Mouse (Mus musculus) ZHBTc4 (cell line): ENCODE results near the gene Ubc.

Source experiments
- DNase-seq: peaks from one replicate; pipeline ENCODE4 v3.0.0-alpha.2; 2011; ENCODE audit warnings: low read depth, low spot score

Gene Ubc

DNA sequence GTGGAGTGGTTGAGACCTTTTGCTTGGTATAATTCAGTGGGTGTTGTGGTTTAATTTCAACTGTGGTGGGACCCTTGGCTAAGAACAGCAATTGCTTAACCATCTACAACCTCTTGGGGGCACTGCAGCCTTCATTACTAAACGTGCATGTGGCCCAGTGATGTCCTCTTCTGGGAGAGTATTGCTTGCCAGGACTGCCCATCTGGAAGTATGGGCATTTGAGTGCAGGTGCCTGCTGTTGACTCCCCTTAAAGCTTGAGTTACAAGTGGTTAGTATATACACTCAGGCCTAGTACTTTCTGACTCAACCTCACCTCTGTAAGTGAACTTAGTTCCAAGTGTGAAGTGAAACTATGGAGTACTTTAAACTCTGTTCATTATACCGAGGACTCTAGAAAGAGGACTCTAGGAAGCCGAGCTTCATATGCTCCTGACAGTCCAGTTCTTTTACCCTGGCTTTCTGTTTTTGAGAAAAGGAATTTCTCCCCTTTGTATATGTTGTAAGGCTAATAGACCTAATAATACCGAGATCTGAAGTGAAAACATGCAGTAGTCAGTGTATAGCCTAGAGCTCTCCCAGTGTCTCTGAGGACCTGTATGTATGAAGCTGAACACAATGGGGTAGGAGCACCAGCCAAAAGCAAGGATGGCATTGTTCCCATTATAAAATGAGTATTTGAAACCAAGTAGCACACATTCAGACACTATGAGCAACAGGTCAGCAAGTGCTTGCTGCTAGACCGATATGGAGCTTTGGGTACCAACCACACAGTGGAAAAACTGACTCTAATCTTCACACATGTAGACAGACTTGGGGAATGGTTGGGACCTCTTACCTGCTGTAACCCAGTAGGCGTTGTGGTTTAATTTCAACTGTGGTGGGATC is 7.1 kb downstream of the Ubc start:
- peak; percentile 69 for DNase-seq

DNA sequence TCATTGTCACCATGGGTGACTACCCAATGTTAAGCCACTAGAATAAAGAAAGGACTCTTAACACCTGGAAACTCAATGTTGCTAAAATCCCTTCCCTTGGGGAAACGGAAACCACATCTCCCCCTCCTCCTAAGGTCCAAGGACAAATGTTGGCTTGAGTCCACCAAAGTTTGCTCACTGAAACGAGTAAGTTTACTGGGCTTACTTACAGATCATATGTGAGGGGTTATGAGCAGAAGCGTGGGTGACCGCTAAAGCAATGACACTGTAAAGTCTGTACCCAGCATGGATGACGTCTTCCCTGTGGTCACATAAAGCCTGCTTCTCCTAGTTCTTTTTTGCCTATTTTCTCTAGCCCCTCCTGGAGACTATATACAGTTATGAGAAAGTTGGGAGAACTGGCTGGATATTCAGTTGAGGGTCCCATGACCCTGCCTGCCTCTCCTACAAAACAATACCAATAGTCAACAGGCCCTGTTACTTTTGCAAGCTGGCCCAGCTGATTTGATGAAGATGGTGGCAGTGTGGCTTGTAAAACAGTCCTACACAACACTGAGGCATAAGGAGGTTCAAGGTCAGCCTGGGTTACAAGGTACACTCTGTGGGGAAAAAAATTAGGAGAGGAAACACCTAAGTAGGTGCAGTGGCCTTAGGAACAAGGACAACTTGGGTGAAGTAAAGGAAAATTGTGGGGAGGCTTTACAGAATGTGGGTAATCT is 7.9 kb downstream of the Ubc start:
- no peak for DNase-seq

DNA sequence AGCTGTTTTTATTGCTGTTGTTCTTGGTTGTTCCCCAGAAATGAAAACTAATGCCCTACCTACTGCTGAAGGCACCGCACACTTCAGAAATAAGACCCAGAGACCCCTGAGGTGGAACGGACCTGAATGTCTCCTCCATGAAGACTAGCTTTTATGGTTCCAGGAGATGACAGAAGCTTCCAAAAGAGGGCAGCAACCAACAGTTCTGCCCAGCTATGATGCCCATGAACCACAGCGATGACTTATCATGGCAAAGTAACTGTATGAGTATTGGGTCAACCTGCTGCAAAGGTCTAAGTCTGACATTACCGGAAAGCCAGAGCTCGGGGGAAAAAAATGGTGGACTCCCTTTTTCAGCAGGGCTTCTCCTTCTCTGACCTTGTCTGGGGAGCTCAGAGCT is 11.1 kb downstream of the Ubc start:
- DNase-seq, result no peak

- DNase-seq, result no peak
Measured at GRCm38 (mm10) chr5:125377214-125377613, 12.8 kb downstream of the Ubc start.

DNA sequence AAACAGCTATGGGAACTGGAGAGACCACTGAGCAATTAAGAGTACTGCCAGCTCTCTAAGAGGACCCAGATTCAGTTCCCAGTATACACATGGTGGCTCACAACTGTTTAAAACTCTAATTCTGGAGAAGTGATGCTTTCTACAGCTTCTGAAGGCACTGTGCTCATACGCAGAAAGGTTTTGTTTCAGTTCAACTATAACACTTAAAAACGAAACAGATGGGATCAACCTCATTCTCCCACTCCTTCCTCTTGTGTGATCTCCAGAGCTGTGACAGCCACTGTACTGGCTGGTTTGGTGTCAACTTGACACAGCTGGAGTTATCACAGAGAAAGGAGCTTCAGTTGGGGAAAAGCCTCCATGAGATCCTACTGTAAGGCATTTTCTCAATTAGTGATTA is 14.1 kb downstream of the Ubc start:
- DNase-seq, result no peak

DNA sequence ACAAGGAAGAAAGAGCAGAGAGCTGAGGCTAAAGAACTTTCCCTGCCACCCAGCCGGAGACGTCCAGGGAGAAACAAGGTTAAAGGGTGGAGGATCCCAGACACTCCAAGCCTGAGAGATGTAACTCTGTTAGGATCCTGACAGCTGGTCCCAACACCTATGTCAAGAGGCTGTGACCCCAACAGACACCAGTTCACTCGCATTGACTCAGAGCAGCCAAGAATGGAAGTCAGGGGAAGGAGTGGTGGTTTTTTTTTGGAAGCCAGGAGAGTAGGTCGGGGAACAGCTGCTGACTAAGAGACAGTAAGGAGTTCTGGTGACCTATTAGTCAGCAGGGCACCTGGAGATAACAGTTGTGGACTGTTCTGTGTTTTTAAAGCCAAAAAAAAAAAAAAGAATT is 18.0 kb downstream of the Ubc start:
- DNase-seq, result no peak

DNA sequence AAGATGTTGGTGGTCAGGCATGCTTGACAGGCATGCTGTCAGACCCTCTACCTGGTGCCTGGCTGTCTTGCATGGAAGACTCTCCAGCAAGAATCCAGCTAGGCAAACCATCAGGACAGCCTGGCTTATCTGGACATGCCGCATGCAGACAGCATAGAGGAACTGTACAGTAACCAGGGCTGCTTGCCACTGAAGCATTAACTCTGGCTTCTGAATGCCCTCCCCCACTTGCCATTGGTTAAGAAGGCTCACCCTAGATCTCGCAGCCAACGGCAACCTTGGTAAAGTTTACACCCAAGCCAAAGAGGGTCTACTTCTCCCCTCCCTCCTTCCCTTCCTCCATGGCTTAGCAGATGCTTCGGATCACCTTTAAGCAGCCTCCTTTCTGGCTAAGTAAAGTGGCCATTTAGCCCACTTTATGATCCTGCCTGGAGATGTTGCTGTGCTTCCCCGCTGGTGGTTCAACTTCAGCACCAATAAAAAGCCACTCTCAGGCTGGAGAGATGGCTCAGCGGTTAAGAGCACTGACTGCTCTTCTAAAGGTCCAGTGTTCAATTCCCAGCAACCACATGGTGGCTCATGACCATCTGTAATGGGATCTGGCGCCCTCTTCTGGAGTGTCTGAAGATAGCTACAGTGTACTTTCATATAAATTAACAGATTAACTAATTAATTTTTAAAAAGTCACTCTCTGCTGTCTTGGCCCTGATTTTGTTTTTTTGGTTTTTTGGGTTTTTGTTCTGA is 18.9 kb downstream of the Ubc start:
- DNase-seq, result peak; percentile 50

DNA sequence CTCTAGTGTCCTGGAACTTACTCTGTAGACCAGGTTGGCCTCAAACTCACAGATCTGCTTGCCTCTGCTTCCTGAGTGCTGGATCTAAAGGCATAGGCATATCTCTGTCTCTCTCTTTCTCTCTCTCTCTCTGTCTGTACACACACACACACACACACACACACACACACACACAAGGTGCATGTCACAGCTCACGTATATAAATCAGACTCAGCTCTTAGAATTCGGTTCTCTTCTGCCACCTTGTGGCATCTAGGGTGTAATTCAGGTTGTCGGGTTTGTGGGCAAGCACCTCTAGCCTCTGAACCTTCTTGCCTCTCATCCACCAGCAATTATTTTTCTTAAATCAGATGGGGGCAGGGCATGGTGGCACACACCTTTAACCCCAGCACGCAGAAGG is 21.4 kb downstream of the Ubc start:
- DNase-seq, result peak; percentile 81

GRCm38 (mm10) chr5:125368156-125368555 is 21.8 kb downstream of the Ubc start:
- no peak for DNase-seq

DNA sequence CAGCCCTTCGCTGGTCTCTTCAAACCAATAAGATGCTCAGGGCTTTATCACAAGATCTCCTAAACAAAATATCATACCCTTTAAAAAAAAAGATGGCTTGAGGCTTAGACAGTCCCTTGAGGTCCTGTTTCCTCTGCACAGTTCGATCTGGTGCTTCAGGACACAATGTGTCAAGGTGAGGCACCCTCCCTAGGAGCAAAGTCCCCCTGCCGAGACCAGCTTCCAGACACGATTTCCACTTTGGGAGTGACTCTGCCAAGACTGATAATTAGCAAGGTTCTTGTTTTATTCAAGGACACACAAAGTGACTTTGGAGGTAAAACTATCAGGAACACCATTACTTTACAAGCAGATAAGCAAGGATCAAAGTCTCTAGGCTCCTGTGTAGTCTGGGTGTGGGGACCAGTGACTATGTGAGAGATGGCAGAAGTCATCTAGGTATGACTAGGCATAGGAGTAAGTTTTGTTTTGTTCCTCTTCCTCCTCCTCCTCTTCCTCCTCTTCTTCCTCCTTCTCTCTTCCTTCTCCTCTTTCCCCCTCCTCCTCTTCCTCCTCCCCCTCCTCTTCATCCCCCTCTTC is 25.1 kb downstream of the Ubc start:
- peak; percentile 18 for DNase-seq

DNA sequence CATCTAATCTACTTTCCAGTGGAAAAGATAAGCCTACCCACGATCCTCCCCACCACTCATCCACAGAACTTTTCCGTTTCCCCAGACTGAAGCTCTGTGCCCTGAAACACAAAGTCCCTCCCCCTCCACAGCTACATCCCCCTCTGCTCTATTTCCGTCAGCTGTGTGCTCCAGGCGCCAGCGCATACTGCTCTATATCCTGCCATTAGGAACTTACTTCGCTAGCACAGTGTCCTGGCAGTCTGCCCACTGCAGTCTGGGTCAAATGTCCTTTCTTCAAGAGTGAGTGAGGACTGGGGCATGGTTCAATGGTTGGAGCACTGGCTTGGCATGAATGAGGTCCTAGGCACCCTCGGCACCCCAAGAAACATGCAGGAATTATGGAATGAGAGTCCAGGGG is 26.1 kb downstream of the Ubc start:
- DNase-seq, result no peak

DNA sequence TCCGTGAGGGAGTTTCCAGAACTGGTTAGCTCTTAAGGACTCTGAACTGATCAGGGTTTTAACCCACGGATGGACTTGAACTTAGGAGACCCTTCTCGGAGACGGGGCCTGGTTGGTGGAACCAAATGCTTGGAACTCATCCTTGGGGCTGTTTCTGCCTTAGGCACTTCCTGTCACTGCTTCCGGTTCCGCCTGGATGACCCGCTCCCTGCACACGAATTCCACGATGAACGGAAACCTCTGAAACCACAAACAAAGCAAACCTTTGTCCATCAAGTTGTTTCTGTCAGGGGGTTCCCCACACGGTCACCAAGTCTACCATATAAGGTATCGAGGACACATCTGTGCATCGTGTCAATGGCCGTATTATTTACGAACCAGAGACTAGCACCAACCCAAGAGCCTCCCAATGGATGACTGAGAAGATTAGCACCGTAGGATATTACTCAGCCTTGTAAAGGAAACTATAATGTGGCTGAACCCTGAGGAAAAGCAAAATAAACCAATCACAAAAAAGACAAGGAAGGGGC is 29.0 kb downstream of the Ubc start:
- peak; percentile 40 for DNase-seq

- DNase-seq, result no peak
Measured at GRCm38 (mm10) chr5:125360566-125360965, 29.4 kb downstream of the Ubc start.

DNA sequence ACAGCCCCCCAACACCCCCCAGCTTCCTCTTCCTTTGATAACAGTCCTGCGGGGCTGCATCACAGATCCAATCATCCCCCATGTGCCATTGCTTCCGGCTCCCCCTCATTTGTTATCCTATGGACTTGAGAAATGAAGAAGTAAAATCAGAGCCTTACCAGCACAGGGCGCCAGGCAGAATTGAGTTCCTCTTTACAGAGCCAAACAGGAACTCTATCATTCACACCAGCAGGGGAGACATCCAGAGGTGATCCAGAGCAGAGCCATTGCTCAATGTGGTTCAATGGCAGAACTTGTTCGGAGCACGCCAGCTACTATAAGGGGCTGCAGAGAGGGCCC is 31.8 kb downstream of the Ubc start:
- DNase-seq, result no peak

GRCm38 (mm10) chr5:125357543-125358269 is 32.3 kb downstream of the Ubc start:
- DNase-seq, result no peak

DNA sequence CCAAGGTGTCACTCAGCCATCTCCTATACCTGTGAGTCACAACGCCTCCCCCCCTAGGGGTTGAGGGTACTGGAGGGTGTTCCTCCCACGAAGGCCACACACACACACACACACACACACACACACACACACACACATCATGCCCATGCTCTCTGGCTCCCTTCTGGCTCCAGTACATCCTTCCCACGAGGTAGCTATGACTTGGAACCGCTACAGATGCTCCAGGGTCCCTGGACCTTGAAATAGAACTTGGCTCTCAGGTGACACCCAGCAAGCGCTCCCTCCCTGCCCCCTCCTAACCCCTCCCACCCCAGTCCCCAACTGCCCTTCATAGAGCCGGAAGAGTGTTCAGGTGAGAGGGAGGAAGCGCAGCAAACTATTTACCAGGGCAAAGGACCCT is 34.4 kb downstream of the Ubc start:
- no peak for DNase-seq

DNA sequence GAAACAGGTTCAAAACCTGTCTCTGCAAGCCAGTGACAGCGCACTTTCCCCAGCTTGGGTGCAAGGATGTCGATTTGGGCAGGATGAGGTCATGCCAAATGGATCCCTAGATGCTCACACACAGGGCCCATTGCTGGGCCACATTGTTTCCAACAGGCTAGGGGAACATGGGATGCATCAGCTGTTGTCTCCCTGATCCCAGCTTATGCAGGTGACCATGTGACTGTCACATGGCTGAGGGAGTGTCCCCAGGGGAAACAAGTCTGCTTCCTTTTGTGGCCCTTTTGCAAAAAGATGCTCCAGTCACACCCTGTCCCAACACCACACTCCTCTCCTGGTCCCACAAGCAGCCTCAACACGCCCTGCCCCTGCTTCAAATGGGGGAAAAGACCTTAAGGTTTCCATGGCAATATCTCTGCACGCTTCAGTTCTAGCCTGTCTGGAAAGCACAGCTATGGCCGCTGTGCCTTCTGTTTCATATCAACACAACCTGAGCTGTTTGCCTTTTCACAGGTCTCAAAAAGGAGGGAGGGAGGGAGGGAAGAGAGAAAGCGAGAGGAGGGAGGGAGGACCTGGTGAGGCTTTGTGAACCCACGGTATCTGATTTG is 35.0 kb downstream of the Ubc start:
- DNase-seq, result peak; percentile 52

DNA sequence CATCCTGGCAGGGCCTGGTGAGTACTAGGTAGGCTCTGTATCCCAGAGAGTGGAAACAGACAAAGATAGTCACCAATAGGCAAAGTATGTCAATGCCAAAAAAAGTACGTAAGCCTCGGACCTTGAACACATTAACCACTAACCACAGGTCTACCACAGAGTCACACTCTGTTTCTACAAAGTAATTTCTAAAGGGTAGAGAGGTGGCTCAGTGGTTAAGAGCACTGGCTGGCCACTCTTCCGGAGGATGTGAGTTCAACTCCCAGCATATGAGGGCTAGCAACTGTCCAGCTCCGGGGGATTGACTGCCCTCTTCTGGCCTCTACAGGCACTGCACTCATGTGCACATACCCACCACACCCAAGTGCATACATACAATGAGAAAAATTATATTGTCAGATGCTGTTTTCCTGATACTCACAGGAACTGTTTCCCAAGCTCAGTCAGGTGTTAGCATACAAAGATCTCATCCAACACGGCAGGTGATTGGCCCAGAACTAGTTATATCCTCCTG is 37.2 kb downstream of the Ubc start:
- DNase-seq, result peak; percentile 57

DNA sequence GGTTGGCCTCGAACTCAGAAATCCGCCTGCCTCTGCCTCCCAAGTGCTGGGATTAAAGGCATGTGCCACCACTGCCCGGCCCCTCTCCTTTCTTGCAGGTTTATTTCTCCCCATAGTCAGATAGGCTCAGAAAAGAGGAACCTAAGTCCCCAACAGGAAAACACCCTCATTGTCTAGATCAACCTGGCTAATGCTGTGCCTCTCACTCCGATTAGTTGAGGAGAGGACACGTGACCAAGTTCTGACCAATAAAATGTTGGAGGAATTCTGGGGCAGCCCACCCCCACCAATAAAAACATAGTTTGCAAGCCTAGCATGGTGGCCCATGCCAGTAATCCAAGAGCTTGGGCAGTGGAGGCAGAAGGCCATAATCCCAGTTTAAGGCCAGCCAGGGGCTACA is 38.1 kb downstream of the Ubc start:
- no peak for DNase-seq

DNA sequence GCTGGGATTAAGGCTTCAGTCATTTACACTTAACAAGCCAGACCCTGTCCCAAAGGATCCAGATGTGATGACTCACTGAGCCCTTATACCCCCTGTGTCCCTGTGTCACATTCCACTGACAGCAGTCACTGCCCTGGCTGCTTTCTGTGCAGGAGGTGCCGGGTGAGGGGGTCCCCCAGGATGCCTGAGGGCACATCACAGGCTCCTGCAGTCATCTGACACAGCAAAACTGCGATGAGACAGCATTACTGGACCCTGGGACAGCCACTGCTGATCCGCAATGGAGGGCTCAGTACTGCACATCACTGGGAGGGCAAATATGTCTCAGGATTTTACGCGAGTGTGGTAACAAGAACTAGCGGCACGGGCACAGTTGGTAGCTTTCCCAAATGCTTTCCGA is 38.9 kb downstream of the Ubc start:
- no peak for DNase-seq

GRCm38 (mm10) chr5:125349391-125349790 is 40.6 kb downstream of the Ubc start:
- DNase-seq, result no peak
